Mouse (Mus musculus) forebrain, embryonic 12.5 days (tissue): ENCODE data around the gene Pabpn1l. TPM values are rescaled to one million over a fixed set of nuclear protein-coding genes. Genes with fewer than 3 reads are reported as not detected.

Experiments used
- ATAC-seq: fragments of 200-750 bp; cut with Nextera tagmentation; 2 replicates; pipeline ENCODE4 v1.8.0; 2017; ENCODE audit warnings: moderate TSS enrichment; ENCODE audit not compliant: low FRiP score
- H3K27ac ChIP-seq: fragments of 300-500 bp; sonication (generic); 2 replicates; pipeline ENCODE4 v1.5.1; 2016; ENCODE audit warnings: mild to moderate bottlenecking
- H3K27me3 ChIP-seq: fragments of 300-500 bp; sonication (generic); 2 replicates; pipeline ENCODE4 v1.6.1; 2016; ENCODE audit warnings: mild to moderate bottlenecking
- H3K36me3 ChIP-seq: fragments of 300-500 bp; sonication (generic); replicated peaks from 2 replicates; pipeline ENCODE4 v1.6.1; 2016; ENCODE audit warnings: mild to moderate bottlenecking
- H3K4me1 ChIP-seq: fragments of 300-500 bp; sonication (generic); 2 replicates; pipeline ENCODE4 v1.6.1; 2016
- H3K4me2 ChIP-seq: fragments of 300-500 bp; sonication (generic); 2 replicates; pipeline ENCODE4 v1.6.1; 2016; ENCODE audit warnings: mild to moderate bottlenecking, moderate library complexity
- H3K4me3 ChIP-seq: fragments of 300-500 bp; sonication (generic); replicated peaks from 2 replicates; pipeline ENCODE4 v1.5.1; 2016; ENCODE audit warnings: mild to moderate bottlenecking
- H3K9ac ChIP-seq: fragments of 300-500 bp; sonication (generic); 2 replicates; pipeline ENCODE4 v1.6.1; 2016; ENCODE audit warnings: mild to moderate bottlenecking
- H3K9me3 ChIP-seq: fragments of 300-500 bp; sonication (generic); 2 replicates; pipeline ENCODE4 v1.6.1; 2016
- WGBS: fragments of 180-500 bp; shearing (Covaris S2); methylation state at CpG from one replicate; pipeline ENCODE4 v1.1.7; 2016; 5-methylcytosine and 5-hydroxymethylcytosine counted together
- polyA plus RNA-seq: library from polyadenylated mRNA; unstranded; fragments of >200 nt; fragmentation: Nextera tagmentation; extraction: Ambion mirVana; gene quantifications from 2 replicates; pipeline ENCODE4 v1.2.1, GENCODE M21; 2016

Gene Pabpn1l
- polyA plus RNA-seq = not detected in 2 replicates

DNA sequence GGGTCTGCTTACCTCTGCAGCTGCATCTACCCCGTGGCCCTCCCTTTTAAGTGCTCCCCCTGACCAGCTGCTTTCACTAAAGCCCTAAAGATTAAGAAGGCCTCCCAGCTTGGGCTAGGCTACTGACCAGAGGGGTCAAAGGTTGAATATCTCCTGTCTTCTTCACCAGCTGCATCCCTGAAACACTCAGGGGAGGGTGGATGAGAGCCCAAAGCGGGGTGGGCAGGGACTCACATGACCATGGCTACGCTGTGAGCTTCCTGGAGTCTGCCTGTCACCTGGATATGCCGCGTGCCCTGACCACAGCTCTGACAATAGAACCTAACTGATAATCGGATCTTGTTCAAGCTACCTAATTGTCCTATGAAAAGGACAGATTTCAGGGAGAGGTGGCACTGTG, at the start of gene Pabpn1l:
Gene Pabpn1l, minus strand, starts transcription at position 13 of the 400 bp plus-strand sequence.
- no peak within 1 kb of the TSS for H3K4me2 ChIP-seq
- H3K27me3 ChIP-seq = peaks cover 6% of the 10 kb centered on the region
- H3K4me3 ChIP-seq = no peak within 1 kb of the TSS
- no peak for ATAC-seq
- no peaks in the 10 kb centered on the region for H3K36me3 ChIP-seq
- no peaks in the 10 kb centered on the region for H3K9me3 ChIP-seq
- H3K9ac ChIP-seq = no peak within 1 kb of the TSS
- H3K27ac ChIP-seq = no peak within 1 kb of the TSS
- 66% methylated on average over 6 of the region's 6 CpGs for WGBS
- H3K4me1 ChIP-seq = peaks cover 10% of the 10 kb centered on the region

DNA sequence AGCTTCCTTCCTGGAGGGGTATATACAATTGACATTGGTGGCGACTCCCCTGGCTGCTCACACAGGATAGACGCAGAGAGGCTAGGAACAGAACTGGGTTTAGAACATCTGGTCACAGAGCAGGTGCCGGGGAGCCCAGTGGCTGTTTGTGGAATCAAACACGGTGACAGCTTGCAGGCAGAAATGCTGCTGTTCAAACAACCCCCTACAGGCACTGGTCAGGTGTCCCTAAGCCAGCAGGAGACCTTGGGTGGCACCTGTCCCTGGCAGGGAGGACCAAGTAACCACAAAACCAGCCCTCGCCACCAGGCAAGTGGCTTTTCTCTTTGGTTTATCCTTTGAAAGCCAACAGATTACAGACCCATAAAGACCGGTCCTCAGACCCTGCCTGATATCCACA, 49.4 kb upstream of the Pabpn1l start:
- no peak overlapping the region for H3K9ac ChIP-seq
- peaks cover 96% of the 10 kb centered on the region for H3K27me3 ChIP-seq
- WGBS = 70% methylated on average over 6 of the region's 6 CpGs
- no peaks in the 10 kb centered on the region for H3K36me3 ChIP-seq
- H3K9me3 ChIP-seq = no peaks in the 10 kb centered on the region
- H3K4me2 ChIP-seq = no peak overlapping the region
- peaks cover 43% of the 10 kb centered on the region for H3K4me1 ChIP-seq
- ATAC-seq = no peak
- H3K4me3 ChIP-seq = no peak overlapping the region
- no peak overlapping the region for H3K27ac ChIP-seq

DNA sequence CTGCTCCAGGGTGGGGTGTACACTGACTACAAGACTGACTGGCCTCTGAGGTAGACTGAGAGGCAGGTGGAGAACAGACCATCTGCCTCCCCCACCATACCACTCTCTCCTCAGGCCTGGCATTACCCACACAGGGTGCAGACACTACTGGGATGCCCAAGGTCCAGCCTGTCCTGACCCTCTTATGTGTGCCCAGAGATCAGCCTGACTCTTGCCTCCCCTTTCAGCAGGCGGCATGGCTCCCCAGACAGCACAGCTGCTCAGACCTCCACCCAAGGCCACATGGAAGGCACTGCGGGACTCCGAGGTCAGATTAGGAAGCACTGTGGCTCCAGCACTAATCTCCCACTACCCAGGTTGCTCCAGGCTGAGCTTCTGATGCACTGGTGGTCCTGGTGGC, 48.2 kb upstream of the Pabpn1l start:
- Histone ChIP-seq H3K9ac (no peak overlapping the region), H3K4me2 (no peak overlapping the region), H3K36me3 (no peaks in the 10 kb centered on the region), H3K9me3 (no peaks in the 10 kb centered on the region), H3K27ac (no peak overlapping the region), H3K27me3 (peaks cover 84% of the 10 kb centered on the region), H3K4me1 (peaks cover 47% of the 10 kb centered on the region), H3K4me3 (no peak overlapping the region)
- WGBS = 52% methylated on average over 3 of the region's 3 CpGs
- no peak for ATAC-seq

DNA sequence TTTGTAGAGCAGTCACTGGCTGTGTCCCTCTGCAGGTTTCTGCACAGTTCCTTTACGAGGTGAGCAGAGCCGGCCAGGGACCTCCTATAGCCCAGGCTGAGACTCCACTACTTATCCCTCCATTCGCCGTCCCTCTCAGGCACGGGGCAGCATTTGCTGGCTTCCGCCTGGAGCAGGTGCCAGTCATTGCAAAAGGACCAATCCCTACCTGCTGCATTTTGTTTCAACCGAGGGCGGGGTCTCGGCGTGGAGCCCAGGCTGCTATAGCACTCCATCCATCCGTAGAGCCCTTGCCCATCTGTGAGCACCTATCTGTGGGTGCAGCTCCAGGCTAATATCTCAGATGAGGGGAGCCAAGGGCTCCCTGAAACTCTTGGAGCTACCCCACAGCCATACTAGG, 47.5 kb upstream of the Pabpn1l start:
- 16% methylated on average over 11 of the region's 11 CpGs for WGBS
- Histone ChIP-seq H3K4me2 (no peak overlapping the region), H3K9ac (no peak overlapping the region), H3K27ac (no peak overlapping the region), H3K27me3 (peaks cover 77% of the 10 kb centered on the region), H3K36me3 (no peaks in the 10 kb centered on the region), H3K4me3 (no peak overlapping the region), H3K9me3 (no peaks in the 10 kb centered on the region), H3K4me1 (peaks cover 47% of the 10 kb centered on the region)
- no peak for ATAC-seq

DNA sequence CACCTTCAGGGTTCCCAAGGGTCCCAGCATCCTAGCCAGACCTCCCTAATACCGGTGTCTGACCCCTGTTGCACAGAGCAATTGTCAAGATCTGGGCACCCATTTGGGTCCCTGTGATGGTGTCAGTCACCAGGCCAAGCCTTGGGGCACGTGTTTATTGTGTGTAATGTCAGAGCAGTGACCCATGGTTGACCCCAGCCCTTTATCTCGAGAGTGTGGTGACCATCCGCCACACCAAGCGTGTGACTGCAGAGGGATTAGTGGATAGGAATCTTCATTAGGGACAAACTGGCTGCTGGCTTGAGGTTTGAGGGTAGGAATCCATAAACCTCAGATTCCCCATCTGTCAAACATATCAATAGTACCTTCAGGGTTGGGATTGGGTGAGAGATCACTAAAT, 46.8 kb upstream of the Pabpn1l start:
- H3K27ac ChIP-seq = no peak overlapping the region
- H3K4me2 ChIP-seq = no peak overlapping the region
- 10% methylated on average over 5 of the region's 5 CpGs for WGBS
- H3K27me3 ChIP-seq = peaks cover 71% of the 10 kb centered on the region
- no peaks in the 10 kb centered on the region for H3K9me3 ChIP-seq
- peaks cover 49% of the 10 kb centered on the region for H3K4me1 ChIP-seq
- no peaks in the 10 kb centered on the region for H3K36me3 ChIP-seq
- H3K9ac ChIP-seq = no peak overlapping the region
- no peak overlapping the region for H3K4me3 ChIP-seq
- no peak for ATAC-seq

DNA sequence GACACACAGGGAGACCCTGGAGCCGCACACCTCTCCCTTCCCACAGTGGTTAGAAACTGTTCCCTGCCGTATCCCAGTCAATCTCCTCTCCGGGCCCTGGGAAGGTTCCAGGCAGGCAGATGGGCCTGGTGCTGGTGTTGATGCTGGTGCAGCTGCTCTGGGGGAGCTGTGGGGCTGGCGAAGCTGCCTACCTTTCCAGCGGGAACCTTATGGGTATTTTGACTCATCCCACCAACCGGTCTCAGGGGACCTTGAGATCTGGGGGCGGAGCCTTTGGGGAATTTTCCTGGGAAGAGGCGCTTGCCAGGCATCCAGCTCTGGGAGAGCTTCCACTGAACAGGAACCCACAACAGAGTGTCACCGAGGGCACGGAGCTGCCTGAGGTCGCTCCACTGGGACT, 45.3 kb upstream of the Pabpn1l start:
- Histone ChIP-seq H3K27me3 (peaks cover 56% of the 10 kb centered on the region), H3K4me2 (no peak overlapping the region), H3K36me3 (no peaks in the 10 kb centered on the region), H3K9me3 (no peaks in the 10 kb centered on the region), H3K4me1 (peaks cover 44% of the 10 kb centered on the region), H3K27ac (no peak overlapping the region), H3K4me3 (no peak overlapping the region), H3K9ac (no peak overlapping the region)
- WGBS = 78% methylated on average over 11 of the region's 11 CpGs
- no peak for ATAC-seq

DNA sequence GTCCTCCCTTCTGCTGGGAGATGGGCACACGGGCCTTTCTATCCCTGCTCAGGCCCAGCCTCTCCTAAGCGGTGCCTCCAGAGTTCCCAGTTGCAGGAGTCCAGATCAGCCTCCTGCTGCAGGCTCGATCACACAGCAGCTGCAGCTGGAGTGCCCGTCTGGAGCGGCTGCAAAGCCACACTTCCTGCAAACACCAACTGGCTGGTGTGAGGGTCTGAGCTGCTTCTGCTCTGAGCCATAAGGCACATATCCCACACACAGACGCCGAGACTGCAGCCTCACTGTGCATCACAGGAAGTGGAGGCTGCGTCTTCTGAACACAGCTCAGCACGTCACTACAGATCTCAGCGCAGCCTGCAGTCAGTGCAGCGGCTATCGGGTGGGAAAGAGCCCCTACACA, 44.3 kb upstream of the Pabpn1l start:
- H3K9ac ChIP-seq = no peak overlapping the region
- WGBS = 62% methylated on average over 12 of the region's 12 CpGs
- H3K4me3 ChIP-seq = no peak overlapping the region
- H3K4me2 ChIP-seq = 0 out of 2 replicates have a peak overlapping the region, but pooled peaks have one; percentile 1
- ATAC-seq = no peak
- peaks cover 47% of the 10 kb centered on the region for H3K27me3 ChIP-seq
- no peaks in the 10 kb centered on the region for H3K9me3 ChIP-seq
- H3K27ac ChIP-seq = peak overlapping the region; percentile 37
- H3K4me1 ChIP-seq = peaks cover 44% of the 10 kb centered on the region
- H3K36me3 ChIP-seq = no peaks in the 10 kb centered on the region

DNA sequence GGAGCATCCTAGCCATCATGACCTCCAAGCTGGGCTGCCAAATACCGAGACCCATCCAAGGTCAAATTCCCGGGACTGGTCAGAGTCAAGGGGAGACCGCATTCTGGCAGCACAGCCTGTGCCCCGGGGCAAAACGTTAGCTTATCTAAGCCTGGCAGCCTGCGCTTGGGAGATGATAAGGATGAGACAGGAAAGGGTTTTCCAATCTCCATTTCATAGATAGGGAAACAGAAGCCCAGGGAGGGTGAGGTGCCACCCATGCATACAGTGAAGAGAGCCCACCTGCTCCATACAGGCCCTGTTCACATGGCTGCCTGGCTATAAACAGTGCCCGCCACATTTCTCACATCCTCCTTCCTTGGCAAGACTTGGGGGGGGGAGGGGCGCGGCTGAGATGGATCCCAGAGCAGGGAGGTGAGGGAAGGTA, 43.8 kb upstream of the Pabpn1l start:
- no peak for ATAC-seq
- Histone ChIP-seq H3K9ac (no peak overlapping the region), H3K36me3 (no peaks in the 10 kb centered on the region), H3K27ac (peak overlapping the region; percentile 37), H3K4me1 (peaks cover 49% of the 10 kb centered on the region), H3K4me3 (no peak overlapping the region), H3K27me3 (peaks cover 42% of the 10 kb centered on the region), H3K9me3 (no peaks in the 10 kb centered on the region), H3K4me2 (0 out of 2 replicates have a peak overlapping the region, but pooled peaks have one; percentile 1)
- 66% methylated on average over 9 of the region's 9 CpGs for WGBS

DNA sequence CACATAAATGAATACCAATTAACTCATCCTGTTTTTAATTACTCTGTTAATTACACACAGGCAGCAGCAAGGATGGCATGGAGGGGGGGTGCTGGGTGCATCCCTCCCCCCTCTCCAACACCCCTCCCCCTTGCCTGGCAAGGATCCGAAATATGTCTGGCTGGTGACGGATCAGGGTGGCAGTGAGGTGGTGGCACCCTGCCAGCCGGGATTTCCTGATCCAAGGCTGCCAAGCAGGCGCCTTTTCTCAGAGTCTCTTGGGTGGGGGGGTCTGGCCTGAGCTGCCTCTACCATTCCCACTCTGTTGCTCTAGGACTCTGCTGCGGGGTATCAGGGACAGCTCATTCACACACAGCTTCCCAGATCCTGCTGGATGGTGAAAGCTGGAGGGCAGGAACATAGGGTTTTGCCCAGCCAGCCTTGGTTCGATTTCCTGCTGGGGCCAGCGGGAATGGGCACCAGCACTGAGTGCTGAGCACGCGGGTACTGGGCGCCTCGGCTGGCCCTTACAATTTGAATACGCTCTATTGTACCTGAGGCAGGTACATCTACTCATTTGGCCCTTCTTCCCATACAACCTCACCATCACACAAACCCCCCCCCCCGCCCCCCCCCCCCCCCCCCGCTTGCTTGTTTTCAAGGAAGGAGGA, 43.3 kb upstream of the Pabpn1l start:
- H3K9ac ChIP-seq = no peak overlapping the region
- H3K27me3 ChIP-seq = peaks cover 36% of the 10 kb centered on the region
- peak; percentile 59; the same call in 1 of the 2 replicates for ATAC-seq
- peak overlapping the region; percentile 51 for H3K27ac ChIP-seq
- WGBS = 68% methylated on average over 12 of the region's 14 CpGs
- no peaks in the 10 kb centered on the region for H3K9me3 ChIP-seq
- H3K4me2 ChIP-seq = 0 out of 2 replicates have a peak overlapping the region, but pooled peaks have one; percentile 0
- no peak overlapping the region for H3K4me3 ChIP-seq
- H3K4me1 ChIP-seq = peaks cover 52% of the 10 kb centered on the region
- H3K36me3 ChIP-seq = no peaks in the 10 kb centered on the region

DNA sequence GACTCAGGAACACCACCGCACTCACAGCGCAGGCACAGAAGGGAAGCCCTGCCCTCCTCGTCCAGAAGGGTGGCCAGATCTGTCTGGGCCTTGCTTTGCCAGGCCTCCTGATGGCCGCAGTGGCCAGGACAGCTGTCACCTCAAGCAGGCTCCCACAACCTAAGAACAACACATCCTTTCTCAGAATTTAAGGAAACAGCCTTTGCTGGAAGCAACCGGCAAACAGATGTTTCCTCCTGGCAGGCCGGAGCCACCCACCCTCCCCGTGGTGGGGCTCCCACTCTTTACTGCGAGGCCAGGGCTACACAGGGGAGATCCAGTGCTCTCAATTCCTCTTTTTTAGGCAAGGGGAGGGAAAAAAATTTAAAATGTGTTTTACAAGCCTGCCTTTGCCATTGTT, 42.7 kb upstream of the Pabpn1l start:
- no peak overlapping the region for H3K4me3 ChIP-seq
- peak; percentile 49; the same call in 1 of the 2 replicates for ATAC-seq
- WGBS = 53% methylated on average over 8 of the region's 8 CpGs
- no peak overlapping the region for H3K4me2 ChIP-seq
- H3K9ac ChIP-seq = no peak overlapping the region
- peak overlapping the region; percentile 60 for H3K27ac ChIP-seq
- H3K36me3 ChIP-seq = no peaks in the 10 kb centered on the region
- peaks cover 31% of the 10 kb centered on the region for H3K27me3 ChIP-seq
- no peaks in the 10 kb centered on the region for H3K9me3 ChIP-seq
- H3K4me1 ChIP-seq = peaks cover 47% of the 10 kb centered on the region

DNA sequence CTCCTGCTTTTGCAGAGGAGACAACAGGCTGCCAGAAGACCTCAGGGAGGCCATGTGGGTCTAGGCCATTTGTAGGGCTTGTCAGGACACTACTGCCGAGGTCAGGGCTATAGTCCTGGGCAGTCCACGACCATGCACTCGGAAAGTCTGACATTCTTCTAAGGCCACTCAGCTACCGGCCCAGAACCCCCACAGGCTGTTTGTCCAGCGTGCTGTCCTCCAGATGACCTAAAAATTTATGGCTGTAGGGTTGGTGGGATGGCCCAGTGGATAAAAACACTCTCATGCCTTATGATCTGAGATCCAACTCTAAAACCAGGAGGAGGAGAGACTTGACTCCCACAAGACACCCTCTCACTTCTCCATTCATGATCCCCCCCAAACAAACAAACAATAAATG, 41.1 kb upstream of the Pabpn1l start:
- no peak overlapping the region for H3K9ac ChIP-seq
- H3K4me2 ChIP-seq = no peak overlapping the region
- ATAC-seq = no peak
- H3K36me3 ChIP-seq = no peaks in the 10 kb centered on the region
- peaks cover 42% of the 10 kb centered on the region for H3K4me1 ChIP-seq
- no peak overlapping the region for H3K27ac ChIP-seq
- 84% methylated on average over 5 of the region's 5 CpGs for WGBS
- H3K4me3 ChIP-seq = no peak overlapping the region
- H3K27me3 ChIP-seq = peaks cover 16% of the 10 kb centered on the region; the same call in 1 of the 2 replicates
- no peaks in the 10 kb centered on the region for H3K9me3 ChIP-seq

DNA sequence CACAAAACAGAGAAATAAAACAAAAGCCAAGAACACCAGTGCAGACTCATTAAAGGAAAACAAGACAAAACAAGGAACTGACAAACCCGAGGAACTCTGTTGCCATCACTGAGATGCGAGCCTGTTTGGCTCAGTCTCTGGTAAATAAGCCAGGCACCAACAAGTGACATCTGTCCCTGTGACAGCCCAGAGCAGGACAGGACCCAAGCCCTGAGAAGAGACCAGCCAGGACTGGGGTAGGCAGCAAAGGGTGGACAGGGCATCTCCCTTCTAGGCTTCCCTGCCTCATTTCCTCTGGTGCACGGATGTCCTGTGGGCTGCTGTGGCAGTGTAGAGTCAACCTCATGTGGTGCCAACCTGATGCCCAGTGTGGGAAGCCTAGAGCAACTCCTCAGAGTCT, 40.6 kb upstream of the Pabpn1l start:
- Histone ChIP-seq H3K27me3 (peaks cover 11% of the 10 kb centered on the region; the same call in 1 of the 2 replicates), H3K4me1 (peaks cover 42% of the 10 kb centered on the region), H3K9me3 (no peaks in the 10 kb centered on the region), H3K27ac (no peak overlapping the region), H3K9ac (no peak overlapping the region), H3K4me2 (no peak overlapping the region), H3K36me3 (no peaks in the 10 kb centered on the region), H3K4me3 (no peak overlapping the region)
- WGBS = 85% methylated on average over 3 of the region's 3 CpGs
- ATAC-seq = no peak

DNA sequence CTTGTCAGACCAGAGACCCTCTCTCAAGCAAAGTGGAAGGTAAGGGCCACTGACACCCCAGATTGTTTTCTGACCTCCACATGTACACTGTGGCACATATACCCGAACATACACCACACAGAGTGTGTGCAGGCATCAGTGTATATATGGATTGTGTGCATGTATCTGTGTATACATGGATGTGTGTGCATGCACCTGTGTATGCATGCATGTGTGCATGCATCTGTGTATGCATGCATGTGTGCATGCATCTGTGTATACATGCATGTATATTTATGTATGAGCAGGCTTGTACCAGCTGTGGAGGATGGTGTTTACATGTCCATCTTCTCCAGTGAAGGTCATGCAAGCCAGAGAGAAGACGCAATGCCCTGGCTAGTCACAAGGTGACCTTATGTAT, 39.4 kb upstream of the Pabpn1l start:
- Histone ChIP-seq H3K27ac (no peak overlapping the region), H3K27me3 (no peaks in the 10 kb centered on the region), H3K36me3 (no peaks in the 10 kb centered on the region), H3K9ac (no peak overlapping the region), H3K9me3 (no peaks in the 10 kb centered on the region), H3K4me1 (peaks cover 36% of the 10 kb centered on the region), H3K4me2 (no peak overlapping the region), H3K4me3 (no peak overlapping the region)
- WGBS = 88% methylated on average over 2 of the region's 2 CpGs
- no peak for ATAC-seq
